Mouse (Mus musculus) liver, embryonic 14.5 days (tissue): ENCODE measurements at regions not wholly inside any gene's neighbourhood (a gene's known extent, or its start where the extent isn't known, plus 50 kb on each side); places are given as distances from the start of the nearest gene placed in this dataset.

Experiments used
- CTCF ChIP-seq: IDR thresholded peaks from 2 replicates; pipeline ENCODE4 v1.5.1; 2016; ENCODE audit warnings: antibody characterized with exemption, low read depth, control low read depth
- EP300 ChIP-seq: IDR thresholded peaks from 2 replicates; pipeline ENCODE4 v1.6.1; 2016; ENCODE audit warnings: antibody characterized with exemption, low read depth

- no peak for TF ChIP-seq EP300
- TF ChIP-seq CTCF, result no peak
These were observed 89.9 kb upstream of the Lemd2 start for GRCm38 (mm10) chr17:27294208-27294604.
